Mouse (Mus musculus) adrenal gland, adult (tissue): ENCODE data around the gene Adam11.

Source experiments
- DNase-seq, 2 experiments: peaks; one replicate each; pipeline ENCODE4 v3.0.0; 2022 to 2023; ENCODE audit warnings: low spot score in 1 of 2; ENCODE audit not compliant: inconsistent age in 2 of 2

The Adam11 gene

GRCm38 (mm10) chr11:102778165-102778564 lies 16.9 kb downstream of the Adam11 start:
- no peak for DNase-seq

- DNase-seq = peak in 1 of 2 experiments; percentile 4
Measured at GRCm38 (mm10) chr11:102778597-102778996, 17.4 kb downstream of the Adam11 start.

GRCm38 (mm10) chr11:102779081-102779638 lies 17.9 kb downstream of the Adam11 start:
- DNase-seq = peak in 1 of 2 experiments; percentile 5

GRCm38 (mm10) chr11:102779824-102780223 lies 18.6 kb downstream of the Adam11 start:
- DNase-seq = peak in 1 of 2 experiments; percentile 25

- peak; percentile 50 to 52 for DNase-seq
Measured at GRCm38 (mm10) chr11:102780271-102780985, 19.2 kb downstream of the Adam11 start.

GRCm38 (mm10) chr11:102780986-102781351 lies 19.7 kb downstream of the Adam11 start:
- no peak for DNase-seq

GRCm38 (mm10) chr11:102781523-102781922 lies 20.3 kb downstream of the Adam11 start:
- DNase-seq = no peak

- no peak for DNase-seq
Measured at GRCm38 (mm10) chr11:102783443-102783842, 22.2 kb downstream of the Adam11 start.

- no peak for DNase-seq
Measured at GRCm38 (mm10) chr11:102787688-102788177, 26.5 kb downstream of the Adam11 start.

- DNase-seq = peak; percentile 29 to 73
Measured at GRCm38 (mm10) chr11:102791682-102792445, 30.6 kb downstream of the Adam11 start.

GRCm38 (mm10) chr11:102794157-102794556 lies 32.9 kb downstream of the Adam11 start:
- DNase-seq = peak in 1 of 2 experiments; percentile 22

GRCm38 (mm10) chr11:102803453-102803852 lies 42.2 kb downstream of the Adam11 start:
- DNase-seq = no peak

GRCm38 (mm10) chr11:102808246-102808645 lies 47.0 kb downstream of the Adam11 start:
- no peak for DNase-seq

GRCm38 (mm10) chr11:102810721-102811485 lies 49.7 kb downstream of the Adam11 start:
- DNase-seq = no peak

GRCm38 (mm10) chr11:102814881-102815280 lies 53.6 kb downstream of the Adam11 start:
- DNase-seq = no peak

- DNase-seq = peak; percentile 45 to 78
Measured at GRCm38 (mm10) chr11:102818121-102819020, 57.1 kb downstream of the Adam11 start.

GRCm38 (mm10) chr11:102819021-102819782 lies 58.0 kb downstream of the Adam11 start, which contains the start of gene Gjc1:
Gjc1 (minus strand) TSS chr11:102819700.
- DNase-seq = peak; percentile 76 to 88

- no peak for DNase-seq
Measured at GRCm38 (mm10) chr11:102819783-102820385, 58.6 kb downstream of the Adam11 start.

GRCm38 (mm10) chr11:102820432-102820831 lies 59.2 kb downstream of the Adam11 start:
- DNase-seq = no peak
